Mouse (Mus musculus): ENCODE measurements at regions not wholly inside any gene's neighbourhood (a gene's known extent, or its start where the extent isn't known, plus 50 kb on each side); places are given as distances from the start of the nearest gene placed in this dataset.

- Histone ChIP-seq H3K27me3 (replicated peaks; ENCODE audit: control insufficient read depth, insufficient read depth, low read length) (no peaks in the 10 kb centered on the region), H3K9ac (ENCODE audit: low read depth, low read length) (no peak overlapping the region), H3K4me3 (ENCODE audit: low read depth, low read length) (no peak overlapping the region), H3K4me2 (ENCODE audit: low read depth, low read length) (no peak overlapping the region), H3K27ac (replicated peaks; ENCODE audit: low read depth, low read length) (no peak overlapping the region), H3K36me3 (ENCODE audit: control insufficient read depth, insufficient read depth, low read length) (no peaks in the 10 kb centered on the region), H3K9me3 (ENCODE audit: control insufficient read depth, low read length) (no peaks in the 10 kb centered on the region), H3K4me1 (ENCODE audit: control insufficient read depth, insufficient read depth, low read length) (no peaks in the 10 kb centered on the region)
- DNase-seq (ENCODE audit: low spot score): no peak
- WGBS: 62% methylated on average over 4 of the region's 4 CpGs
- no peak for ATAC-seq (ENCODE audit: low read depth)
Measured at GRCm38 (mm10) chr14:81254343-81254838, 1270.5 kb downstream of the Olfm4 start.

GRCm38 (mm10) chr14:81255423-81255822, 1271.5 kb downstream of the Olfm4 start:
- DNase-seq (ENCODE audit: low spot score): no peak
- no peaks in the 10 kb centered on the region for H3K9me3 ChIP-seq (ENCODE audit: control insufficient read depth, low read length)
- ATAC-seq (ENCODE audit: low read depth): no peak
- H3K4me3 ChIP-seq (ENCODE audit: low read depth, low read length): no peak overlapping the region
- no peaks in the 10 kb centered on the region for H3K36me3 ChIP-seq (ENCODE audit: control insufficient read depth, insufficient read depth, low read length)
- H3K4me2 ChIP-seq (ENCODE audit: low read depth, low read length): no peak overlapping the region
- no peak overlapping the region for H3K9ac ChIP-seq (ENCODE audit: low read depth, low read length)
- H3K27me3 ChIP-seq (replicated peaks; ENCODE audit: control insufficient read depth, insufficient read depth, low read length): no peaks in the 10 kb centered on the region
- H3K4me1 ChIP-seq (ENCODE audit: control insufficient read depth, insufficient read depth, low read length): no peaks in the 10 kb centered on the region
- H3K27ac ChIP-seq (replicated peaks; ENCODE audit: low read depth, low read length): no peak overlapping the region

DNA sequence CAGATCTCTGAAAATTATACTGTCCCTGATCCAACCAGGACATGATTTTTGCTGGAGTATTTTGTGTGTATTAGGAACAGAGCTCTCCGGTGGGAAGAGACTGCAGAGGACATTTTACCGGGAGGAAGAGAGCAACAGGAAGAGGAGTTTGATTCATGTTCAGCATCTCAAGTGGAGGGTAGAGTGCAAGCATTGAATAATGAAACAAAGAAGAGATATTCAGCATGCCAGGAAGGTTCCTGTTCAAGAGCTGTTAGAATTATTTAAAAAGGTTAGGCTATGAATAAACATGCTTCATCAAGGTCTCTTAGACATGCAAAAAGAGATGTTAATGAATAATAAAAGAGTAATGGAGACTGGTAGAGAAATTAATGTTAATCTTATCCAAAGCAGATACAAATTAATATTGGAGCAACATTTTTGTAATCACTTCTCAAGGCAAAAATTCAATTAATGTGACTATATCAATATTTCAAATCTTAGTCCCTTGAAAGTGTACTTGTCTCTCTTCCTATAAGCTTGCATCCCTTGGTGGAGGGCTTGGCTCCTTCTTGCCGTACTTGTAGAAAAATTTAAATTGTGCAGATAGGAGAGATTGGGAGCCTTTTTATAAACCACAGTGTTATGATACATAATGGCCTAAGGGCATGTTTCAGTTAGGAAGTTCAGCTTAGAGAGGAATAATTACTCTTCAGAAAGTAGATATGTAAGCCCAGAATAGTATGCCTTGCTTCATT, 1283.9 kb downstream of the Olfm4 start:
- 69% methylated on average over 3 of the region's 3 CpGs for WGBS
- H3K36me3 ChIP-seq (ENCODE audit: control insufficient read depth, insufficient read depth, low read length): no peaks in the 10 kb centered on the region
- H3K27me3 ChIP-seq (replicated peaks; ENCODE audit: control insufficient read depth, insufficient read depth, low read length): no peaks in the 10 kb centered on the region
- ATAC-seq (ENCODE audit: low read depth): no peak
- no peak for DNase-seq (ENCODE audit: low spot score)
- no peaks in the 10 kb centered on the region for H3K9me3 ChIP-seq (ENCODE audit: control insufficient read depth, low read length)
- no peak overlapping the region for H3K27ac ChIP-seq (replicated peaks; ENCODE audit: low read depth, low read length)
- no peak overlapping the region for H3K4me3 ChIP-seq (ENCODE audit: low read depth, low read length)
- no peak overlapping the region for H3K9ac ChIP-seq (ENCODE audit: low read depth, low read length)
- H3K4me1 ChIP-seq (ENCODE audit: control insufficient read depth, insufficient read depth, low read length): no peaks in the 10 kb centered on the region
- no peak overlapping the region for H3K4me2 ChIP-seq (ENCODE audit: low read depth, low read length)

DNA sequence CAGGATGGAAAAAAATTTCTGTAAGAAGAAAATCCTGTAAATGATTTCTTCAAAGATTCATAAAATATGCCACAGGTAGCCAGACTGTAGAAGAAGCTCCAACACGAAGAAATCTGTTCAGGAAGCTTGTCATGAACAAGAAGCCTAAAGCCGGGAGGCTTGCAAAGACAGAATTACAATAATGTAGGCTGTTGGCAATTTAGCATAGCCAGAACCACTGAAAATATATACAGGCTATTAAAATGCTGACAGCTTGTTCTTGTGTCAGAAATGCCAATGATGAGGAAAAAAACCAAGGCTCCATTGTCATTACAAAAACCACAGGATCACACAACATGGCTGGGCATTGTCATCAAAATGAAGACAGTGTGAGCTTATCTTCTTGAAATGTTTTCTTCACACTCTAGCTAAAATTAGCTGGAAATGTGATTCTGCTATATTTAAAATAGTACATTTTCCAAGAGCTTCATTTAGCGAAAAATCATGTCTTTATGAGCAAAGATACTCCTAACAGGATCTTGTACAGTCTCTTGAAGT, 1303.7 kb downstream of the Olfm4 start:
- no peaks in the 10 kb centered on the region for H3K27me3 ChIP-seq (replicated peaks; ENCODE audit: control insufficient read depth, insufficient read depth, low read length)
- H3K36me3 ChIP-seq (ENCODE audit: control insufficient read depth, insufficient read depth, low read length): no peaks in the 10 kb centered on the region
- no peak for DNase-seq (ENCODE audit: low spot score)
- 73% methylated on average over 3 of the region's 3 CpGs for WGBS
- no peak overlapping the region for H3K9ac ChIP-seq (ENCODE audit: low read depth, low read length)
- no peak overlapping the region for H3K27ac ChIP-seq (replicated peaks; ENCODE audit: low read depth, low read length)
- no peak for ATAC-seq (ENCODE audit: low read depth)
- no peak overlapping the region for H3K4me2 ChIP-seq (ENCODE audit: low read depth, low read length)
- H3K4me1 ChIP-seq (ENCODE audit: control insufficient read depth, insufficient read depth, low read length): no peaks in the 10 kb centered on the region
- H3K9me3 ChIP-seq (ENCODE audit: control insufficient read depth, low read length): no peaks in the 10 kb centered on the region
- H3K4me3 ChIP-seq (ENCODE audit: low read depth, low read length): no peak overlapping the region

- WGBS: 56% methylated on average over 4 of the region's 4 CpGs
- no peak overlapping the region for H3K27ac ChIP-seq (replicated peaks; ENCODE audit: low read depth, low read length)
Measured at GRCm38 (mm10) chr14:81307160-81307559, 1323.3 kb downstream of the Olfm4 start.

DNA sequence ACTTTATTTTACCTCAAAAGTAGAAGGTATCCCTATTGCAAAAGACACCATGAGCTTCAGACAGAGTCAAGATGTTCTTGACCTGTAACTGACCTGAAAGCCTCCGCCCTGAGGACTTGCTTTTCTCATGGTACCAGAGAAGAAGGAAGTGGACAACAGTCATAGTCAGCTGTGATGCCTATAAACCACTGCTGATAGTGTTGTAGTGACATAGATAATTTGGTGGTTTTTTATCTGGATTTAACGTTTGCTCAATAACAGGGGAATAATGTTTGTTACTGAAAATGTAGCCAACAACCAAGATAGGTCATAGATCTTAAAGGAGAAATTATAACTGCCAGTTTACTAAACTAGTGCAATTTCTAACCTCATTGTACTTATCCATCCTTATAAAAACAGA, 1357.2 kb downstream of the Olfm4 start:
- H3K27me3 ChIP-seq (replicated peaks; ENCODE audit: control insufficient read depth, insufficient read depth, low read length): no peaks in the 10 kb centered on the region
- no peak overlapping the region for H3K9ac ChIP-seq (ENCODE audit: low read depth, low read length)
- H3K4me3 ChIP-seq (ENCODE audit: low read depth, low read length): no peak overlapping the region
- 67% methylated on average over 2 of the region's 2 CpGs for WGBS
- no peaks in the 10 kb centered on the region for H3K36me3 ChIP-seq (ENCODE audit: control insufficient read depth, insufficient read depth, low read length)
- H3K4me2 ChIP-seq (ENCODE audit: low read depth, low read length): no peak overlapping the region
- DNase-seq (ENCODE audit: low spot score): no peak
- no peaks in the 10 kb centered on the region for H3K9me3 ChIP-seq (ENCODE audit: control insufficient read depth, low read length)
- H3K4me1 ChIP-seq (ENCODE audit: control insufficient read depth, insufficient read depth, low read length): no peaks in the 10 kb centered on the region
- no peak overlapping the region for H3K27ac ChIP-seq (replicated peaks; ENCODE audit: low read depth, low read length)
- ATAC-seq (ENCODE audit: low read depth): no peak

More at GRCm38 (mm10) chr14:81307160-81307559, 1323.3 kb downstream of the Olfm4 start:
- H3K9ac ChIP-seq (ENCODE audit: low read depth, low read length): no peak overlapping the region
- ATAC-seq (ENCODE audit: low read depth) (peak; percentile 57; the same call in 1 of the 2 replicates), DNase-seq (ENCODE audit: low spot score) (peak; percentile 52)
- no peaks in the 10 kb centered on the region for H3K27me3 ChIP-seq (replicated peaks; ENCODE audit: control insufficient read depth, insufficient read depth, low read length)
- H3K4me1 ChIP-seq (ENCODE audit: control insufficient read depth, insufficient read depth, low read length): no peaks in the 10 kb centered on the region
- H3K4me2 ChIP-seq (ENCODE audit: low read depth, low read length): no peak overlapping the region
- H3K9me3 ChIP-seq (ENCODE audit: control insufficient read depth, low read length): no peaks in the 10 kb centered on the region
- H3K4me3 ChIP-seq (ENCODE audit: low read depth, low read length): no peak overlapping the region
- H3K36me3 ChIP-seq (ENCODE audit: control insufficient read depth, insufficient read depth, low read length): no peaks in the 10 kb centered on the region

- WGBS: 81% methylated on average over 2 of the region's 2 CpGs
- H3K4me3 ChIP-seq (ENCODE audit: low read depth, low read length): no peak overlapping the region
- ATAC-seq (ENCODE audit: low read depth): no peak
Measured at GRCm38 (mm10) chr14:81387566-81387965, 1403.7 kb downstream of the Olfm4 start.

More at GRCm38 (mm10) chr14:81387566-81387965, 1403.7 kb downstream of the Olfm4 start:
- Histone ChIP-seq H3K9ac (ENCODE audit: low read depth, low read length) (no peak overlapping the region), H3K27ac (replicated peaks; ENCODE audit: low read depth, low read length) (no peak overlapping the region), H3K4me2 (ENCODE audit: low read depth, low read length) (no peak overlapping the region), H3K4me1 (ENCODE audit: control insufficient read depth, insufficient read depth, low read length) (no peaks in the 10 kb centered on the region), H3K36me3 (ENCODE audit: control insufficient read depth, insufficient read depth, low read length) (no peaks in the 10 kb centered on the region), H3K9me3 (ENCODE audit: control insufficient read depth, low read length) (no peaks in the 10 kb centered on the region), H3K27me3 (replicated peaks; ENCODE audit: control insufficient read depth, insufficient read depth, low read length) (no peaks in the 10 kb centered on the region)
- no peak for DNase-seq (ENCODE audit: low spot score)
